Mouse (Mus musculus) left cerebral cortex, adult 2 months (tissue): Measurements from ENCODE around the gene Hoxc12. TPM values are rescaled to one million over a fixed set of nuclear protein-coding genes. Genes with fewer than 3 reads are reported as not detected.

ENCODE experiments used
- DNase-seq, 2 experiments: peaks; one replicate each; pipeline ENCODE4 v3.0.0; 2021 to 2022; ENCODE audit warnings: low spot score in 2 of 2, mixed read lengths in 1 of 2; ENCODE audit errors: extremely low spot score in 1 of 2
- H3K27ac ChIP-seq: fragments of 200-600 bp; 2 replicates; pipeline ENCODE4 v1.8.1; 2022
- H3K4me3 ChIP-seq: fragments of 200-600 bp; 2 replicates; pipeline ENCODE4 v1.8.1; 2022
- CTCF ChIP-seq: fragments of 200-600 bp; IDR thresholded peaks from 2 replicates; pipeline ENCODE4 v1.8.1; 2022; ENCODE audit warnings: antibody characterized with exemption, mild to moderate bottlenecking, moderate library complexity
- intact Hi-C: fragments of 180-260 bp; cut with DNase I; formaldehyde crosslinking; loops from one replicate; pipeline ENCODE4 v1.15.1; 2025
- total RNA-seq, 2 experiments: library from RNA; stranded (reverse); gene quantifications; 2 replicates each; pipeline ENCODE4 v1.2.3; 2021

The Hoxc12 gene
- total RNA-seq, 2 experiments from 2014 or later: not detected

- Histone ChIP-seq H3K27ac (no peak overlapping the region), H3K4me3 (no peak overlapping the region)
- intact Hi-C loops: no loop called here
- DNase-seq: no peak
- no peak for TF ChIP-seq CTCF
Observed at GRCm38 (mm10) chr15:102967511-102968397, 31.2 kb downstream of the Hoxc12 start.

- intact Hi-C loops: no loop called here
- no peak for DNase-seq
- Histone ChIP-seq H3K27ac (no peak overlapping the region), H3K4me3 (no peak overlapping the region)
- TF ChIP-seq CTCF: no peak
Observed at GRCm38 (mm10) chr15:102969296-102969695, 32.7 kb downstream of the Hoxc12 start.

GRCm38 (mm10) chr15:102970740-102971139 is 34.2 kb downstream of the Hoxc12 start:
- H3K27ac ChIP-seq: no peak overlapping the region
- intact Hi-C loops: loop anchor here (1.0 to 5.0 kb wide), 2 partner anchors 209 to 273 kb away; no protein-coding TSS in a partner anchor
- DNase-seq: no peak
- TF ChIP-seq CTCF: peak; percentile 48
- H3K4me3 ChIP-seq: no peak overlapping the region

- no peak overlapping the region for H3K4me3 ChIP-seq
- DNase-seq: no peak
- no peak for TF ChIP-seq CTCF
- no peak overlapping the region for H3K27ac ChIP-seq
- intact Hi-C loops: loop anchor here (5.0 kb wide), 1 partner anchor 275 kb away; no protein-coding TSS in a partner anchor
Observed at GRCm38 (mm10) chr15:102972254-102972653, 35.7 kb downstream of the Hoxc12 start.

- intact Hi-C loops: loop anchor here (5.0 kb wide), 1 partner anchor 275 kb away; no protein-coding TSS in a partner anchor
- Histone ChIP-seq H3K4me3 (no peak overlapping the region), H3K27ac (no peak overlapping the region)
- no peak for TF ChIP-seq CTCF
- DNase-seq: no peak
Observed at GRCm38 (mm10) chr15:102972753-102973152, 36.2 kb downstream of the Hoxc12 start.

- H3K27ac ChIP-seq: no peak overlapping the region
- no peak for DNase-seq
- no peak overlapping the region for H3K4me3 ChIP-seq
- TF ChIP-seq CTCF: no peak
- intact Hi-C loops: no loop called here
Observed at GRCm38 (mm10) chr15:102975034-102975433, 38.5 kb downstream of the Hoxc12 start.

GRCm38 (mm10) chr15:102975688-102976111 is 39.1 kb downstream of the Hoxc12 start:
- no peak for DNase-seq
- intact Hi-C loops: no loop called here
- Histone ChIP-seq H3K27ac (no peak overlapping the region), H3K4me3 (no peak overlapping the region)
- TF ChIP-seq CTCF: no peak

- intact Hi-C loops: no loop called here
- DNase-seq: no peak
- Histone ChIP-seq H3K4me3 (no peak within 1 kb of the TSS), H3K27ac (no peak within 1 kb of the TSS)
- no peak for TF ChIP-seq CTCF
Observed at GRCm38 (mm10) chr15:102976171-102976570, 39.6 kb downstream of the Hoxc12 start, which contains the start of gene Hoxc9. Gene Hoxc9 (plus strand): TSS chr15:102976439.

- Histone ChIP-seq H3K27ac (no peak overlapping the region), H3K4me3 (no peak overlapping the region)
- intact Hi-C loops: no loop called here
- TF ChIP-seq CTCF: no peak
- no peak for DNase-seq
Observed at GRCm38 (mm10) chr15:102976631-102977422, 40.3 kb downstream of the Hoxc12 start.

- H3K27ac ChIP-seq: no peak overlapping the region
- no peak for TF ChIP-seq CTCF
Observed at GRCm38 (mm10) chr15:102977423-102977974, 40.9 kb downstream of the Hoxc12 start.

GRCm38 (mm10) chr15:102978615-102979515 is 42.3 kb downstream of the Hoxc12 start:
- intact Hi-C loops: no loop called here
- H3K4me3 ChIP-seq: no peak overlapping the region
- no peak for TF ChIP-seq CTCF

More at GRCm38 (mm10) chr15:102977423-102977974, 40.9 kb downstream of the Hoxc12 start:
- no peak for DNase-seq
- no peak overlapping the region for H3K4me3 ChIP-seq
- intact Hi-C loops: no loop called here

More at GRCm38 (mm10) chr15:102978615-102979515, 42.3 kb downstream of the Hoxc12 start:
- H3K27ac ChIP-seq: no peak overlapping the region
- DNase-seq: no peak
